Mouse (Mus musculus) E14TG2a.4 (cell line): ENCODE measurements around the gene Arid3a.

Experiments used
- CTCF ChIP-seq: conservative IDR thresholded peaks from 2 replicates; pipeline ENCODE4 v1.5.1; 2014; ENCODE audit warnings: low read length
- NANOG ChIP-seq: IDR thresholded peaks from 2 replicates; pipeline ENCODE4 v1.6.1; 2014; ENCODE audit warnings: borderline replicate concordance, low read length, mixed read lengths
- POU5F1 ChIP-seq: IDR thresholded peaks from 2 replicates; pipeline ENCODE4 v1.6.1; 2014; ENCODE audit warnings: low read length, borderline replicate concordance

GRCm38 (mm10) chr10:79933861-79934260, 7.0 kb downstream of the Arid3a start:
- no peak for TF ChIP-seq CTCF
- no peak for TF ChIP-seq POU5F1
- TF ChIP-seq NANOG = no peak
